Mouse (Mus musculus) kidney, adult 18-20 months (tissue): ENCODE results near the gene Dhx34.
"Not testable (repeated sequence)": the region's sequence is repeated elsewhere in the genome, so short reads cannot be mapped to it uniquely, and the experiment has no call there.

Experiments used
- DNase-seq: peaks from one replicate; pipeline ENCODE4 v3.0.0; 2021

Dhx34 gene

DNA sequence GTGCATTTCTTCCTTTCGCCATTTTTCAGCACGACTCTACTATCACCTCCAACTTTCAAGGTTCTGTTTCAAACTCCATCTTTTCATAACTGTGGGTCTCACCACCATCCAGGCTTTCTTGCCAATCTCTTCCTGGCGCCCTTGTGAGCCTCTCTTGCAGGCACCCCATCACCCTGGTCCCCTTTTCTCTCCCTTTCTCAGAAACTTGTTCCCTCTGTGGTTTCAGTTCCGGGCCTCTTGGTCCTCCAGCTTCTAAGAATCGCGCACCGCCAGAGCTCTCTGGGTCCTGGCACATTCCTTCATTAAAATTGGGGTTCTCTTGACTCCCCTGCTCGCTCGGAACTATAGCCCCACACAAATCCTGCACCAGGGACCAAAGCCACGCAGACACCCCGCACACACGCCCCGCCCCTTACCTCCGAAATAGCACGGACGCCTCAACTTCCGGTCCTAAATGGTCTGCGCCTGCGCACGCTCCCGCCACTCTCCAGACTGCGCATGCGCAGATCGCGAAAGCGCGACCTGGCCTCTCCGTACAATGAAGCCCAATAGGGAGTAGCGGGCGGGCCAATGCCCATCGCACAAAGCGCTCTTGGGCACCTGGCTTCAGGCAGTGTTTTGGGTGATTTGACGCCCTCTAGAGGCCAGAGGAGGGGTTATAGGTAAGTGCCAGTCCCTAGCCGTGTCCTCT, at the start of gene Dhx34:
Dhx34 (minus strand) TSS at position 456 of the 691 bp plus-strand sequence.
- peak; percentile 97 for DNase-seq

GRCm38 (mm10) chr7:16271139-16271538, 49.3 kb upstream of the Dhx34 start:
- DNase-seq = no peak

- DNase-seq = not testable (repeated sequence)
Observed at GRCm38 (mm10) chr7:16266593-16266992, 44.8 kb upstream of the Dhx34 start.

GRCm38 (mm10) chr7:16265856-16266255, 44.0 kb upstream of the Dhx34 start:
- DNase-seq = no peak

DNA sequence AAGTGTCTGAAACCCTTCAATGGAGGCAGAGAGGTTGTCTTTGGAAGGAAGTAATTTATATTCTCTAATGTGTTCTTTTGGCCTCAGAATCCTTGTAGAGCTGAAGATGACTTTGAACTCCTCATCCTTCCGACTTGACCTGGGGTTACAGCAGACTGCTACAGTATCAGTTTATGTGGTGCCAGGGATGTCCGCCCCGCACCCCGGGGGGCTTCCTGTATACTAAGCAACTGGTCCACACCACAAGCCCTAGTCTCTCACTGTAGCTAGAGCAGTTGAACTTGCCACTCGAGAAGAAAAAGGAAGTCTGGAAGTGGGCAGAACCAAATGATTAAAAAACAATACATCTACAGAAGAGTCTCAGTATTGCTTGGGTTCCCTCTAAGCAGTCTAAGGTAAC, 42.0 kb upstream of the Dhx34 start:
- no peak for DNase-seq

DNA sequence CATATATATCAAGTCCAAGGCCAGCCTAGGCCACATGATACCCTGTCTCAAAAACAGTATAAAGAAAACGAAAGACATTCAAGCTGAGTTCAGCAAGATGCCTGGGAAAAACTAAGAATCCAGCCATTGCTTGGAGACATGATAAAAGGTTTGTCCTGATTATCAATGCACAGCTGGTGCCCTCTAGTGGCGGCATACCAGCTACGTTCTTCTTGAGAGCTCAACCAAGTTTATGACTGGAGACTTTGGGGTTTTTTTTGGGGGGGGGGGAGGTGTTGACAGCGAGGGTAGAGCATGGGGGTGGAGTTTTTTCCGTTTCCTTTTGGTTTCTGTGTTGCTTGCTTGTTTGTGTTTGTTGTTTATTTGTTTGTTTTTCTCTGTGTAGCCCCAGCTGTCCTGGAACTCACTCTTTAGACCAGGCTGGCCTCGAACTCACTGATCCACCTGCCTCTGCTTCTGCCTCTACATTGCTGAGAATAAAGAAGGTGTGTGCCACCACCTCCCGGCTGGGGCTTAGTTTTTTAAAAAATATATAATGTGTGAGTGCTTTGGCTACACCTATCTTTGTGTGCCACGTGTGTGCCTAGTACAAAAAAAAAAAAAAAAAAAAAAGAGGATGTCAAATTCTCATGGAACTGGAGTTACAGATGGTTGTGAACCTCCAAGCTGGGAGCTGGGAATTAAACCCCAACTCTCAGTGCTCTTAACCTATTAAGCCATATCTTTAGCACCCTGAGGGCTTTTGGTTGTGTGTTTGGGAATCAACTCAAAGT, 41.4 kb upstream of the Dhx34 start:
- DNase-seq = peak; percentile 85

- DNase-seq = no peak
Observed at GRCm38 (mm10) chr7:16261097-16261496, 39.3 kb upstream of the Dhx34 start.

DNA sequence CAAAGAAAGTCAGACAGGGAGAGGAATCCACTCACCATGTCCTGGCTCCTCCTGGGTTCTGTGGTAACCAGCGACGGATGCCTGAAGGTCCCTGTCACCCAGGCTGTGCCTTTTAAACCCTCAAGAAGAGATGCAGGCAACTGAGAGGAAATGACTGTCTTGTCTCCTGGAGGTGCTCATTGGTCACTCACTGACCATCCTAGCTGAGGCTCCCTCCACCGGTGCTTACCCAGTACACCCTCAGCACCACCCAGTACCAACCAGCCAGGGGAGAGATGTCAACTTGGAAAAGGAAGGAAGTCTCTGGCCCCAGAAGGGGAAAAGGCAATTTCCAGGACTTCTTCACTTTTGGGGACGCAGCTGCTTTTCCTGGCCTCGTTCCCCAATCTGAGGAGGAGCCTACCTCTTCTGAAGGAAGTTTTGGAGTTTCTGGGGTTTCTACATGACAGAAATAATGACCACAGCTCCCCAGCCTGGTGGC, 37.3 kb upstream of the Dhx34 start, which contains the start of gene C5ar1:
C5ar1 (minus strand) TSS at position 431 of the 481 bp plus-strand sequence.
- no peak for DNase-seq

DNA sequence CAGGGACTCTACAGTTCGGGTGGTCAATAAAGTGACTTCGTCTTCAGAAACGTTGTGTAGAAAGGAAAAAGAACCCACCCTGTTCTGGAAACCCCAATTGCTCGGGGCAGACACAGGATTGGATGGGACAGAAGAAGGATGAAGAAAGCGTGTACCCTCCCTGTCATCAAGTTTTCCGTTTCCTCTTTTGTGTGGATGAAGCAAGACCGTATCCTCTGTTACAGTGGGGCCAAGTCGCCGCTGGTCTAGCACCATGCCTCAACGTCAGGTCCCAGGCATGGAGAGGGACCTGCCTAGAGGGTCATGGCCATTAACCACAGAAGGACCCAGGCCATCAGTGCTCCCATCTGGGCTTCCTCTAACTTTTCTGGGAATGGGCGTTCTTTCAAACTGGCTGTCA, 36.0 kb upstream of the Dhx34 start:
- no peak for DNase-seq

GRCm38 (mm10) chr7:16255963-16256362, 34.1 kb upstream of the Dhx34 start:
- DNase-seq = not testable (repeated sequence)

DNA sequence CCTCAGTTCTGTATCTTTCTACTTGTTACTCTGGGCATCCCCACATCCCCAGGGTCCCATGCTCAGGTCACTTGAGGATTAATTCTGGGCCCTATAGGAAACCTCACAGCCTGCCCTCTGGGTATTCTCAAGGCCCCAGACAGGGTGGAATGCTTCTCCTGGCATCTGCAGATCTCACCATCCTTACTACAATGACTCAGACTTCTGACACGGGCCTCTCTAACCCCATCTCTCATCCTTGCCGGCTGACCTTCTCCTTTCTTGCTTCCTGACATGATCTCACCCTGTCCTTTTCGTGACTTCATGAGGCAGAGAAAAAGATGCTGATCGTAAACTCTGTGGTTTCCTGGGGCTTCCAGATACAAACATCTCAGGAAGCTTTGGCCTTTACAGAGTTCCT, 32.4 kb upstream of the Dhx34 start:
- no peak for DNase-seq

DNA sequence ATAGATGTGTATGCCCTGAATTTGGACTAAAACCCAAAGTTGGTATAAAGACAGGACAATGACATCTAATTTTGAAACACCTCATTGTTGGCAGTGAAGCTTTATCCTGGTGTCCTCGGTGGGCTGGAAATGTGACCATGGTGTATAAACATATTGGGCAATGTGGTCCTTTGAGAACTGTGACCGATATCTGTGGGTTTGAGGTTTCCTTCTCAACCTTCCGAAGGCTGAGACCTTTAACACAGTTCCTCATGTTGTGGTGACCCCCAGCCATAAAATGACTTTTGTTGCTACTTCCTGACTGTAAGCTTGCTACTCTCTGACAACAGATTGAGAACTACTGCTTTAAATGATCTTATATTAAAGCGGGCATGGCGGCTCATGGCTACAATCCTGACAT, 28.9 kb upstream of the Dhx34 start:
- DNase-seq = no peak

GRCm38 (mm10) chr7:16245958-16246357, 24.1 kb upstream of the Dhx34 start:
- DNase-seq = no peak

- no peak for DNase-seq
Observed at GRCm38 (mm10) chr7:16244067-16244466, 22.2 kb upstream of the Dhx34 start, which contains the start of gene C5ar2. Gene C5ar2 (minus strand): TSS chr7:16244154.

GRCm38 (mm10) chr7:16242198-16242597, 20.4 kb upstream of the Dhx34 start:
- DNase-seq = no peak

GRCm38 (mm10) chr7:16241787-16242186, 19.9 kb upstream of the Dhx34 start:
- DNase-seq = no peak

- DNase-seq = no peak
Observed at GRCm38 (mm10) chr7:16240978-16241303, 19.1 kb upstream of the Dhx34 start.

DNA sequence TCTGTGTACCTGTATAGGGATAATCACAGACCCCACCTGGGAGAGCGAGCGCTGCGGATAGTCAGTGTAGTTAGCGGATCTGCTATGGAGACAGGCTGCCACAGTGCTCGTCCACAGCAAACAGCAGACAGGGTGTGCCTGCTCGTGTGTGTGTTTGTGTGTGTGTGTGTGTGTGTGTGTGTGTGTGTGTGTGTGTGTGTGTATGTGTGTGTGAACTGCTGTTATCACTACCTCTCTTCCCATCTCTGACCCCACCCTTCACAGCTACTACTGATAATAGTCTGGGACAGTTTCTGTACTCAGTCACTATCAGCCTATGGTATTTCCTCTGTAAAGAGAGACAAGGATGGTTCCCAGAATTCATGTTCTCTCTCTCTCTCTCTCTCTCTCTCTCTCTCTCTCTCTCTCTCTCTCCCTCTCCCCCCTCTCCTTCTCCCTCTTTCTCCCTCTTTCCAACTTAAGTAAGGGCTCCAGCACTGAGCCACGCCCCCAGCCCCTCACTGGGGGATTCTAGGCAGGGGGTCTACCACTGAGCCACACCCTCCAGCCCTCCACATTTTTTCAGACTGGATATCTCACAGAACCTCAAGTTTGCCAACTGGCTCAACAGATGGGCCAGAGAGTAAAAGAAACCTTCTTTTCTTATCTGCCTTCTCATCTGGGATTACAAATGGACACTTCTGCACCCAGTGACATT, 18.6 kb upstream of the Dhx34 start:
- no peak for DNase-seq

GRCm38 (mm10) chr7:16239554-16239997, 17.7 kb upstream of the Dhx34 start:
- no peak for DNase-seq

GRCm38 (mm10) chr7:16229869-16230268, 8.0 kb upstream of the Dhx34 start:
- peak; percentile 68 for DNase-seq

- DNase-seq = no peak
Observed at GRCm38 (mm10) chr7:16213986-16214385, 7.9 kb downstream of the Dhx34 start.

DNA sequence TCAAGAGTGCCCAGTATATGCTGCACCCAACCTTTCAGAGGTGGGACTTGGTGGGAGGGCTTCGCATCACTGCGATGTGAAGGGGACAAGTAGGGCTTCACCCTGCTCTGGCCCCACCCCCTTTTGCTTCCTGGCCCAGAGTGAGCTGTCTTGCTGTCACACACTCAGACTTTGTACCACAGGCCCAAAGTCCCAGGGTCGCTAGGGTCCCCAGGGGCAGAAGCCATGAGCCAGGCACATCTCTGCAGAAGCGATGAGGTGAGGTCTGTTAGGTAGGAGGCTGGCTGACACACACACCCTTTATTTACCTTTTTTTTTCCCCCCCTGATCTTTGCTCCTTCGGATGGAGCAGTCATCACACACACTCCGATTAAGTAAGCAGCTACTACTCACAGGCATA, 8.6 kb downstream of the Dhx34 start:
- DNase-seq = no peak

- no peak for DNase-seq
Observed at GRCm38 (mm10) chr7:16210862-16211365, 10.9 kb downstream of the Dhx34 start.
